Mouse (Mus musculus): ENCODE data around the gene Thrap3.

DNA sequence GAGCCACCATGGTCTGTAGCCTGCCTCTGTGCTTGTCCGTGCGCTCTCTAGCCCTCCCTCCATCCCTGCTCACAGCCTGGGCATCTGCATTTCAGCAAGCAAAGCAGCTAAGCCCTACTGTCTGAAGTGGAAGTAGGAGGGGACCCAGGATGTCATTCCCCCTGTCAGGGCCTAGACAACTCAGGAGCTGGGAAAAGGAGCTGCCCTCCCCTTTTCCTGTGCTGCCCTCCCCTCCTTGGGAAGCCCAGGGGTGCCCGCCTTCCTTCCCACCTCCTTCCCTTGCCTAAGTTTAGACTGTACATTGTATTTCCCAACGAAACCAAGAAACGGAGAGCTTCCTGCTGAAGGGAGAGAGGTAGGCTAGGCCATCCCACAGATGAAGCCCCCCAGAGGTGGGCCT is 61.5 kb downstream of the Thrap3 start:
- TF ChIP-seq EP300 (IDR thresholded peaks at IDR 0.05; ENCODE audit: insufficient read depth, low read depth, low read length) (no peak), CTCF (IDR thresholded peaks at IDR 0.05) (no peak), POLR2A (IDR thresholded peaks at IDR 0.05; ENCODE audit: insufficient read depth, low read depth, low read length) (no peak)
